Mouse (Mus musculus): Measurements from ENCODE around the gene Nme8. TPM values are rescaled to one million over a fixed set of nuclear protein-coding genes. Genes with fewer than 3 reads are reported as not detected.

Nme8 gene
- polyA plus RNA-seq, 1 experiment from 2014 or later = not detected

DNA sequence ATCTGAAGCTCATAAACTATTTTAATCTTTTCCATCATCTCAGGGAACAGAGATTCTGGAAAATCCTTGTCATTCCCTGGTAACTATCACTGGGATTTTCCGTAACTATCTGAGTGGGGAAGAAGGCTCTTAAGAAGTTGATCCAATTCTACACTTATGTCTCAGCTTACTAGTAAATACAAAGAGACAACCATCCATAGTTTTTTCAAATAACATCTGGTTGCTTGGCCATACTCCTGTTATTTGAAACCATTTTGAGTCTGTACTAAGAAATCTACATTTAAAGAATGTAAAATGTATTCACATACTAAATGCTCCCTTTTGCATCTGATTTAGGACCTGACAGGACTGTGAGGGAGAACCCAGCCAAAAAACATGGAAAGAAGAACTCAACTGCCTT, 84.2 kb downstream of the Nme8 start:
- Histone ChIP-seq H3K27me3 (ENCODE audit: control insufficient read depth, insufficient read depth, low read length) (no peaks in the 10 kb centered on the region), H3K27ac (replicated peaks; ENCODE audit: low read depth, low read length) (no peak overlapping the region), H3K9me3 (ENCODE audit: control insufficient read depth, low read length) (no peaks in the 10 kb centered on the region), H3K4me1 (ENCODE audit: control insufficient read depth, insufficient read depth, low read length) (no peaks in the 10 kb centered on the region), H3K4me2 (ENCODE audit: low read depth, severe bottlenecking) (no peak overlapping the region), H3K36me3 (ENCODE audit: control insufficient read depth, insufficient read depth, low read length) (no peaks in the 10 kb centered on the region), H3K4me3 (ENCODE audit: low read depth, low read length) (no peak overlapping the region), H3K9ac (ENCODE audit: low read length) (no peak overlapping the region)
- no peak for ATAC-seq (ENCODE audit: insufficient number of reproducible peaks, low FRiP score, low TSS enrichment, low read depth)
- WGBS = 86% methylated on average over 1 of the region's 1 CpGs
- no peak for DNase-seq (ENCODE audit: low spot score)

DNA sequence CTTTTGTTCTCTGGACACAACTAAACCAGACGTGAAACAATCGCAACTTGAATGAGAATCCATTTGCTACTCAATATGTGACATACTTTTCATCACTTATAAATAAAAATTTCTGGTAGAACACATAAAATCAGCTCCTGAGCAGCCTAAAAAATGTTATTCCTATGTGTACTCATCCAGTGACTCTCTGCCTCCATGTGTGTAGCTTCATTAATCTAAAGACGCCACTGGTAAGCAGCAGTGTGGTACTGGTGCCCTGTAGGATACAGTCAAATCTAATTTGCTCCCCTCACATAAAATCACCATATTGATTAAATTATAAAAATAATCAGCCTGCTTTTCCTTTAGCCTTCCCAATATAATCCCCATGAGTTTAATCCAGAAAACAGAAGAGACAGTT, 84.6 kb downstream of the Nme8 start:
- no peak overlapping the region for H3K4me3 ChIP-seq (ENCODE audit: low read depth, low read length)
- DNase-seq (ENCODE audit: low spot score) = no peak
- no peaks in the 10 kb centered on the region for H3K36me3 ChIP-seq (ENCODE audit: control insufficient read depth, insufficient read depth, low read length)
- no peak overlapping the region for H3K4me2 ChIP-seq (ENCODE audit: low read depth, severe bottlenecking)
- H3K9ac ChIP-seq (ENCODE audit: low read length) = no peak overlapping the region
- H3K9me3 ChIP-seq (ENCODE audit: control insufficient read depth, low read length) = no peaks in the 10 kb centered on the region
- H3K4me1 ChIP-seq (ENCODE audit: control insufficient read depth, insufficient read depth, low read length) = no peaks in the 10 kb centered on the region
- whole genome bisulfite sequencing = 93% methylated on average over 3 of the region's 3 CpGs
- no peak for ATAC-seq (ENCODE audit: insufficient number of reproducible peaks, low FRiP score, low TSS enrichment, low read depth)
- H3K27ac ChIP-seq (replicated peaks; ENCODE audit: low read depth, low read length) = no peak overlapping the region
- no peaks in the 10 kb centered on the region for H3K27me3 ChIP-seq (ENCODE audit: control insufficient read depth, insufficient read depth, low read length)

DNA sequence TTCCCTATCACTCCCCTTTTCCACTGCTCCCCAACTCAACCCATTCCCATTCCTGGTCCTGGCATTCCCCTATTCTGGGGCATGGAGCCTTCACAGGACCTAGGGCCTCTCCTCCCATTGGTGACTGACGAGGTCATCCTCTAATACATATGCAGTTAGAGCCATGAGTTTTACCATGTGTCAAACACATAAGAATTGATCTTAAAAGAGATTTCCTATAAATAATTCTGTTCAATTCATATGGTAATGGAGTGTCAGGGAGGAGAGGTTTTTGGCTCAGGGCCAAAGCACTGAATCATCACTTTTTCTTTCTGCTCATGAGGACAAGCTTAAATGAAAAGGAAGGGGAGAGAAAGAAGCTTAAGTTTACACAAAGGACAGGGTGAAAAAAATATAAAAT, 85.2 kb downstream of the Nme8 start:
- 79% methylated on average over 1 of the region's 1 CpGs for WGBS
- Histone ChIP-seq H3K27me3 (ENCODE audit: control insufficient read depth, insufficient read depth, low read length) (no peaks in the 10 kb centered on the region), H3K36me3 (ENCODE audit: control insufficient read depth, insufficient read depth, low read length) (no peaks in the 10 kb centered on the region), H3K9me3 (ENCODE audit: control insufficient read depth, low read length) (no peaks in the 10 kb centered on the region), H3K4me3 (ENCODE audit: low read depth, low read length) (no peak overlapping the region), H3K9ac (ENCODE audit: low read length) (no peak overlapping the region), H3K4me1 (ENCODE audit: control insufficient read depth, insufficient read depth, low read length) (no peaks in the 10 kb centered on the region), H3K27ac (replicated peaks; ENCODE audit: low read depth, low read length) (no peak overlapping the region), H3K4me2 (ENCODE audit: low read depth, severe bottlenecking) (no peak overlapping the region)
- DNase-seq (ENCODE audit: low spot score) (no peak), ATAC-seq (ENCODE audit: insufficient number of reproducible peaks, low FRiP score, low TSS enrichment, low read depth) (no peak)

DNA sequence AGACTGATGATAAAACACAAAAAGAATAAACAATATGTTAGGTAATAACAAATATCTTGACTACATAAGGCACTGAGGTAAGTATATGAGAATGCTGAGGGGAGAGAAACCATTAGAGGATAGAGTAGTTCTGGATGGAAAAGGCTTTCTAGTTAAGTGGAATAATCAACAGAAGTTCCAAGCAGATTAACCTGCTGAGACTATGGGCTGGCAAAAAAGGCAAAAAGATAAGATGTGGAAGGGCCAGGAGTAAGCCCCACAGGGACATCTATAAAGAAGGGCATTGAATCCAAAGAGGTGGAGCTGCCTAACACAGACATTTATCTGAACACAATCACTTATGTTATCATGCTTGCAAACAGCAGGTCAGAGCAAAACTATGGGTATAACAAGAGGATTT, 89.5 kb downstream of the Nme8 start:
- no peaks in the 10 kb centered on the region for H3K27me3 ChIP-seq (ENCODE audit: control insufficient read depth, insufficient read depth, low read length)

DNA sequence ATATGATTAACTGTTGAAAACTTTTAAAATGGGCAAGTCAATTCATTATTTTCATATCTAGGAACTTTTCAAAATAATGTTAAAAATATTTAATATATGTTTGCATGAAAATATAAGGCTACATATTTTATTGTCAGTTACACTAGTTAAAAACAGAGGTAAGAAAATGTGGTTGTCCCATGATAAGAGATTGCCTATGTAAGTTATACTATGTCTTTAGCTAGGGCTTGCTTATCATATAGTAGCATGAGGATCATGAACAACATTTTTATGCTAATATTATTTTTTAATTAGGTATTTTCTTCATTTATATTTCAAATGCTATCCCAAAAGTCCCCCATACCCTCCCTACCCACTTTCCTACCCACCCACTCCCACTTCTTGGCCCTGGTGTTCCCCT, 92.7 kb downstream of the Nme8 start:
- H3K4me2 ChIP-seq (ENCODE audit: low read depth, severe bottlenecking) = no peak overlapping the region
- ATAC-seq (ENCODE audit: insufficient number of reproducible peaks, low FRiP score, low TSS enrichment, low read depth) = no peak

More for the DNA sequence above, 89.5 kb downstream of the Nme8 start:
- no peak for ATAC-seq (ENCODE audit: insufficient number of reproducible peaks, low FRiP score, low TSS enrichment, low read depth)
- Histone ChIP-seq H3K9ac (ENCODE audit: low read length) (no peak overlapping the region), H3K4me2 (ENCODE audit: low read depth, severe bottlenecking) (no peak overlapping the region), H3K27ac (replicated peaks; ENCODE audit: low read depth, low read length) (no peak overlapping the region), H3K4me3 (ENCODE audit: low read depth, low read length) (no peak overlapping the region), H3K4me1 (ENCODE audit: control insufficient read depth, insufficient read depth, low read length) (no peaks in the 10 kb centered on the region), H3K36me3 (ENCODE audit: control insufficient read depth, insufficient read depth, low read length) (no peaks in the 10 kb centered on the region), H3K9me3 (ENCODE audit: control insufficient read depth, low read length) (no peaks in the 10 kb centered on the region)
- DNase-seq (ENCODE audit: low spot score) = no peak

DNA sequence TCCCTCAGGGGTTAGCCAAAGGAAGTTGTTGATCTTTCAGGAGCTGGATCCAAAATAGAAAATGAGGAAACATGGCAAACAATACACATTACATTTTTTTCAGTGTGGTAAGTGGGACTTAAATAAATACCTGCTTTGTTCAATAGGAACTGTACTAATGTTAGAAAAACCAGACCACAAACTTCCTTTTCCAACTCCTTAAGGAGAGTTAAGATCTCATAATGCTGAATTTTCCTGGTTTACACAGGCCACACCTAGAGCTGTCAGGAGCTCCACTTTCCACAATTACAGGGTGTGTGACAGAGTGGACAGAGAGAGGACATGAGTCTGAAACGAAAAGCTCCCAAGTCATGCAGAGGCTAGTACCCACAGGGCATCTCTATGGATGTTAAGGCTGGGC, 93.9 kb downstream of the Nme8 start:
- no peak overlapping the region for H3K9ac ChIP-seq (ENCODE audit: low read length)
- H3K27me3 ChIP-seq (ENCODE audit: control insufficient read depth, insufficient read depth, low read length) = no peaks in the 10 kb centered on the region
- ATAC-seq (ENCODE audit: insufficient number of reproducible peaks, low FRiP score, low TSS enrichment, low read depth) (no peak), DNase-seq (ENCODE audit: low spot score) (no peak)
- H3K4me1 ChIP-seq (ENCODE audit: control insufficient read depth, insufficient read depth, low read length) = no peaks in the 10 kb centered on the region
- H3K9me3 ChIP-seq (ENCODE audit: control insufficient read depth, low read length) = no peaks in the 10 kb centered on the region
- no peak overlapping the region for H3K27ac ChIP-seq (replicated peaks; ENCODE audit: low read depth, low read length)
- H3K4me2 ChIP-seq (ENCODE audit: low read depth, severe bottlenecking) = no peak overlapping the region
- H3K36me3 ChIP-seq (ENCODE audit: control insufficient read depth, insufficient read depth, low read length) = no peaks in the 10 kb centered on the region
- no peak overlapping the region for H3K4me3 ChIP-seq (ENCODE audit: low read depth, low read length)
- WGBS = 88% methylated on average over 1 of the region's 1 CpGs

More for the DNA sequence above, 92.7 kb downstream of the Nme8 start:
- H3K27ac ChIP-seq (replicated peaks; ENCODE audit: low read depth, low read length) = no peak overlapping the region
- no peak overlapping the region for H3K4me3 ChIP-seq (ENCODE audit: low read depth, low read length)
- H3K4me1 ChIP-seq (ENCODE audit: control insufficient read depth, insufficient read depth, low read length) = no peaks in the 10 kb centered on the region
- no peaks in the 10 kb centered on the region for H3K36me3 ChIP-seq (ENCODE audit: control insufficient read depth, insufficient read depth, low read length)
- H3K27me3 ChIP-seq (ENCODE audit: control insufficient read depth, insufficient read depth, low read length) = no peaks in the 10 kb centered on the region
- H3K9me3 ChIP-seq (ENCODE audit: control insufficient read depth, low read length) = no peaks in the 10 kb centered on the region
- H3K9ac ChIP-seq (ENCODE audit: low read length) = no peak overlapping the region
- DNase-seq (ENCODE audit: low spot score) = no peak

DNA sequence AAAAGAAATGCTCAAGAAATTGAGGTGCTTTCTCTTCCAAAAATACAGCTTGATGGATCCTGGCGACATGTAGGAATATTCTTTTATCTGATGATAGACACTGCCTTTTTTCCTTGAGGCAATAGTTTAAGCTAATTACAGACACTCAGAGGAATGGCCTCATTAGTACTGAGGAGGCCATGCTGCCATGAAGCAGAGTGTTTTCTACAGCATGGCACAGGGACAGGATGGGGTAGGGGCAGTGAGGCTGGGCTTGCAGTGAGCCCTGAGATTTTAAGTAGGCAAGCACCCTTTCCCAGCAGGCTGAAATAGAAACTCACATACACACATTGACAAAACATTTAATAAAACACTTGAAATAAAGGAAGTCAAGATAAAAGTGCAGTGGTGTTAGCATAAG, 95.1 kb downstream of the Nme8 start:
- H3K9ac ChIP-seq (ENCODE audit: low read length) = no peak overlapping the region
- ATAC-seq (ENCODE audit: insufficient number of reproducible peaks, low FRiP score, low TSS enrichment, low read depth) (no peak), DNase-seq (ENCODE audit: low spot score) (no peak)
- no peak overlapping the region for H3K4me2 ChIP-seq (ENCODE audit: low read depth, severe bottlenecking)
- no peak overlapping the region for H3K4me3 ChIP-seq (ENCODE audit: low read depth, low read length)
- H3K27ac ChIP-seq (replicated peaks; ENCODE audit: low read depth, low read length) = no peak overlapping the region
- 67% methylated on average over 1 of the region's 1 CpGs for whole genome bisulfite sequencing
- H3K36me3 ChIP-seq (ENCODE audit: control insufficient read depth, insufficient read depth, low read length) = no peaks in the 10 kb centered on the region
- no peaks in the 10 kb centered on the region for H3K27me3 ChIP-seq (ENCODE audit: control insufficient read depth, insufficient read depth, low read length)
- H3K9me3 ChIP-seq (ENCODE audit: control insufficient read depth, low read length) = no peaks in the 10 kb centered on the region
- no peaks in the 10 kb centered on the region for H3K4me1 ChIP-seq (ENCODE audit: control insufficient read depth, insufficient read depth, low read length)

DNA sequence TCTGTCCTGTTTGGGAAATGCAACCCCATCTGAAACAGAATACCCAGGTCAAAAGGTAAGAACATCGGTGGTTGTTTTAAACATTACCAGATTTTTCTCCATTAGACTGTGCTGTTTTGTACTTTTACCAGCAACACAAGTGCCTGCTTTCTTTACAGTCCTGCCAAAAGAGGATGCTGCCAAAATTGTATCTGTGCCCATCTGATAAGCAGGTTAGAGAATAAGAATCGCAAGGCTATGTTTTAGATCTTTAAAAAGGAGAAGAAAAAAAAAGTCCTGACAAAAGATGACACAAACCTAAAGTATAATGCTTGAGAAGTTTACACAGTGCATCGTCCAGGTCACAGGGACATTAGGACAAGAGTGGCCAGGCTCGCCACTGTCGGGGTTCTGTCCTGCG, 98.4 kb downstream of the Nme8 start:
- no peak overlapping the region for H3K27ac ChIP-seq (replicated peaks; ENCODE audit: low read depth, low read length)
- WGBS = 87% methylated on average over 6 of the region's 6 CpGs
- no peaks in the 10 kb centered on the region for H3K27me3 ChIP-seq (ENCODE audit: control insufficient read depth, insufficient read depth, low read length)
- ATAC-seq (ENCODE audit: insufficient number of reproducible peaks, low FRiP score, low TSS enrichment, low read depth) (no peak), DNase-seq (ENCODE audit: low spot score) (no peak)
- no peak overlapping the region for H3K4me3 ChIP-seq (ENCODE audit: low read depth, low read length)
- no peak overlapping the region for H3K9ac ChIP-seq (ENCODE audit: low read length)
- H3K4me1 ChIP-seq (ENCODE audit: control insufficient read depth, insufficient read depth, low read length) = no peaks in the 10 kb centered on the region
- no peak overlapping the region for H3K4me2 ChIP-seq (ENCODE audit: low read depth, severe bottlenecking)
- H3K9me3 ChIP-seq (ENCODE audit: control insufficient read depth, low read length) = no peaks in the 10 kb centered on the region
- no peaks in the 10 kb centered on the region for H3K36me3 ChIP-seq (ENCODE audit: control insufficient read depth, insufficient read depth, low read length)

DNA sequence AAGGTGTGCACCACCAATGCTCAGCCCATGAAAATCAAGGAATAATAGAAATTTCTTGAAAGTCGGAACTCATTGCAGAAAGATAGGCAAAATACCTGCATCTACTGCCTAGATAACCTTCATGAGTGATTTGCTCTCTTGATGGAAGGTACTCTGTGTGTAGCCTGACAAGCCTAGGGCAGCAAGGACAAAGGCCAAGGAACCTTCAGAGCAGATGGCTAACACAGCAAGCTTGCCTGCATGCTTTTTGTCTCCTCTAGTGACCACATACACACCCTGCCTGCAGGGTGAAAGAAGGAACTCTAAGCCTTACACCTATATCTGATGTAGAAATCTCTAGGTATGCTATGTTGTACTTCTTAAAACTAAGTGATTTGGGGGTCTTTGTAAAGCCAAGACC, 102.5 kb downstream of the Nme8 start:
- H3K4me1 ChIP-seq (ENCODE audit: control insufficient read depth, insufficient read depth, low read length) = no peaks in the 10 kb centered on the region
- no peak overlapping the region for H3K27ac ChIP-seq (replicated peaks; ENCODE audit: low read depth, low read length)
- H3K36me3 ChIP-seq (ENCODE audit: control insufficient read depth, insufficient read depth, low read length) = no peaks in the 10 kb centered on the region
- no peak for DNase-seq (ENCODE audit: low spot score)
- no peaks in the 10 kb centered on the region for H3K9me3 ChIP-seq (ENCODE audit: control insufficient read depth, low read length)
- H3K4me3 ChIP-seq (ENCODE audit: low read depth, low read length) = no peak overlapping the region
- WGBS = 95% methylated on average over 1 of the region's 1 CpGs
- no peak for ATAC-seq (ENCODE audit: insufficient number of reproducible peaks, low FRiP score, low TSS enrichment, low read depth)
- no peak overlapping the region for H3K9ac ChIP-seq (ENCODE audit: low read length)
- H3K4me2 ChIP-seq (ENCODE audit: low read depth, severe bottlenecking) = no peak overlapping the region
- H3K27me3 ChIP-seq (ENCODE audit: control insufficient read depth, insufficient read depth, low read length) = no peaks in the 10 kb centered on the region
